Mouse (Mus musculus) heart, postnatal 36 days (tissue): ENCODE measurements around the gene Parp2. TPM values are rescaled to one million over a fixed set of nuclear protein-coding genes. Genes with fewer than 3 reads are reported as not detected.
"Not testable (repeated sequence)": the region's sequence is repeated elsewhere in the genome, so short reads cannot be mapped to it uniquely, and the experiment has no call there.

Experiments used
- DNase-seq, 2 experiments: peaks; one replicate each; pipeline ENCODE4 v3.0.0; 2021 to 2022
- intact Hi-C: fragments of 180-260 bp; cut with DNase I; formaldehyde crosslinking; loops from one replicate; pipeline ENCODE4 v1.15.1; 2025
- total RNA-seq, 2 experiments: library from RNA; stranded (reverse); gene quantifications; 2 replicates each; pipeline ENCODE4 v1.2.3; 2021

Parp2 gene
- total RNA-seq: 10 to 100 TPM; 14.3 to 15.7 TPM

DNA sequence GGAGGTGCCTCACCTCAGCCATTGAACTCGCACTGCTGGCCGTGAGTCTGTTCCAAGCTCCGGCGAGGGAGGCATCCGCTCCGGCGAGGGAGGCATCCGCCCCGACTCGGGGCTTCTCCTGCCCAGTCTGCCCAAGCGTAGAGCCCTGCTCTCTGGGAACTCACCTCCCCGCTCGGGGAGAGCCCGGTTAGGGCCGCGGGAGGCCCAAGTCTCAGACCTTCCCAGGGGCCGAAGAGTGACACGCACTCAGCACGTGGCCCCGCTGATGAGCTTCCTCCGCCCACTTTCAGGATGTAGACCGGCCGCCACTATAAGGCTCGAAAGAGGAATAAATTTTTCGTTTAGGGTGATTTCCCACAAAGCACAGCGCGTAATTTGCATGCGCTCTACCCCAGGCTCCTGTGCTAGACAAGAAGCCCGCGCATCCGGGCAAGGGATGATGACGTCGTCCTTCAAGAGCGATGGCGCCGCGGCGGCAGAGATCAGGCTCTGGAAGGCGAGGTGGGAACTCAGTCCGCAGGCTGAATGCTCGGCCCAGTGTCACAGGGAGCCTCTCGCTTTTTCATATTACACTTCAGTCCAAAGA is at the start of gene Parp2, which contains the start of gene Ccnb1ip1:
Parp2 (plus strand) TSS at position 355 of the 586 bp plus-strand sequence.
Ccnb1ip1 (minus strand) TSS at position 246 of the 586 bp plus-strand sequence.
- DNase-seq: peak; percentile 100
- intact Hi-C loops: loop anchor here (2.0 to 10.0 kb wide), 3 partner anchors 120 to 367 kb away; no protein-coding TSS in a partner anchor

GRCm38 (mm10) chr14:50758416-50759085 is 49.1 kb upstream of the Parp2 start:
- no peak for DNase-seq
- intact Hi-C loops: no loop called here

DNA sequence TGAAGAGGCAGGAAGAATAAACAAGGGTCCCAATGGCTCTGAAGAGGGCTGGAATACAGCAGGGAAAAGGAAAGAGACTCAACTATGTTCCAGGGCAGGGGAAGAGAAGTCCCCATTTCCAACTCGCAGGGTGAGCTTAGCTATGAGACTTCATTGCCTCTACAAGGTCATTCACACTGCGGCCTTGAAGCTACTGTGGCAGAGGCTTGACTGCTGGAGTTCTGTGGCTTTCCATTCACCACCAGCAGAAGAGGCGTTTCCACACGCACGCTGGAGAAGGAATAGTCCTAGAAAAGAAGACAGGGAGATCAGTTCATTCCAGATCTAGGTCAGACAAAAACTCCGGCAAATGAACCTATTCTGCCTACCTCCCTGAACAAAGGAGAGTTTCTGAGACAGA is 41.9 kb upstream of the Parp2 start:
- no peak for DNase-seq
- intact Hi-C loops: no loop called here

DNA sequence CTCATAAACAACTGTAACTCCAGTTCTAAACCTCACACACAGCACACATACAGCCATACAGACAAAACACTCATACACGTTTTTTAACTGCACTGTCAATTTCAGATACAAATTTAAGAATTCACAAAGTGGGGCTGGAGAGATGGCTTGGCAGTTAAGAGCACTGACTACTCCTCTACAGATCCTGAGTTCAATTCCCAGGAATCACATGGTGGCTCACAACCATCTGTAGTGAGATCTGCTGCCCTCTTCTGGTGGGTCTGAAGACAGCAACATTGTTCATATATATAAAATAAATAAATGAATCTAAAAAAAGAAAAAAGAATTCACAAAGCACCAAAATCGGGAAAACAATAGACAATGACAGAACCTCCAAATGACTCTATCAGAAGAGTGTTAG is 36.3 kb upstream of the Parp2 start:
- intact Hi-C loops: no loop called here

GRCm38 (mm10) chr14:50782166-50782565 is 25.5 kb upstream of the Parp2 start:
- intact Hi-C loops: no loop called here
- DNase-seq: no peak

More for the DNA sequence above, 36.3 kb upstream of the Parp2 start:
- DNase-seq: no peak

- DNase-seq: no peak
- intact Hi-C loops: no loop called here
Observed at GRCm38 (mm10) chr14:50784391-50785250, 23.0 kb upstream of the Parp2 start.

GRCm38 (mm10) chr14:50785251-50785637 is 22.4 kb upstream of the Parp2 start, which contains the start of gene Ttc5:
Ttc5 (minus strand) TSS chr14:50785519.
- DNase-seq: peak; percentile 91 to 95
- intact Hi-C loops: no loop called here

- intact Hi-C loops: no loop called here
Observed at GRCm38 (mm10) chr14:50788157-50788556, 19.5 kb upstream of the Parp2 start.

DNA sequence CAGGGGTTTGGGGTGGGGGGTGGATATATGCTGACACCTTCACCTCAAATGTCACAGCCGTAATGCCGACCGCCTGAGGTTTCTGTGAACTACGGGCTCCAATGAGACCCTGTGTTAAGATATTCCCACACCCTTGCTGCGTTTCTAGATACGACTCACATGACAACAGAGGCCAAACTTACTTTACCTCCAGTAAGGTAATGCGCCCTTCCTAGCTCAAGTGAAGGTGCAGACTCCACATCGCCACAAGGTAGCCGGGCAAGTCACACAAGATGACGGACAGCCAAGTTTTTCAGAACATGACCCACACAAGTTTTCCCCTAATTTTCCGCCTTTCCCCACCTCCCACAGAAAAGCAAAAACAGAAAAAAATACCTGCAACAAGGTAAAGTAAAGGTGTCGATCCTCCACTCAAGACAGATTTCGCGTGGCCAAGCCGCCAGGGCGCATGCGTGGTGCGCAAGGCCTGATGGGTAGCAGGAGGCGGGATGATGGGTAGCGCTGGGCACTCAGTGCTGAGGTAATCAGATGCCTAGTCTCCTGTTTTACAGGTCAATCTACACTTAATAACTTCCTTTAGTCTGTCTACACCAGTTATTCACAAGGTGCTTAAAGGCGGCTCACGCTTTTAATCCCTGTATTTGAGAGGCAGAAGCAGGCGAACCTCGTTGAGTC is 12.2 kb upstream of the Parp2 start:
- intact Hi-C loops: no loop called here
- no peak for DNase-seq

More at GRCm38 (mm10) chr14:50788157-50788556, 19.5 kb upstream of the Parp2 start:
- no peak for DNase-seq

DNA sequence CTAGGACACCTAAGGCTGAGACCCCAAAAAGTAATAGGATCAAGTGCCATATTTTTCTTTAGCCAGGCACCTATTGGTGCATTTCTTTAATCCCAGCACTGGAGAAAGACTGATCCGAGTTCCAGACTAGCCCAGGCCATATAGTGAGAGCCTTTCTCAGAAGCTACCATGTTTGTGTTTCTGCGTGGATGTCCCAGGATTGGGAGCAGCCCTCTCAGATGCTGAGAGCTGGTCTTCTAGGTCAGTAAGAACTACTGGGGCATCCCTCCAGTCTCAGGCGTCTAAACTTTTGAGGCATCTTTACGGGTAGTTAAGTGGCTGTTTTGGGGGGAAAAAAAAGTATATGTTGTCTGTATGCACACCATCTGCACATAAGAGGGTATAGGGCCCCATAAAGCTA is 11.7 kb upstream of the Parp2 start:
- DNase-seq: no peak
- intact Hi-C loops: no loop called here

GRCm38 (mm10) chr14:50796464-50796863 is 11.2 kb upstream of the Parp2 start:
- intact Hi-C loops: no loop called here
- no peak for DNase-seq

- intact Hi-C loops: loop anchor here (2.0 kb wide), 1 partner anchor 300 kb away; no protein-coding TSS in a partner anchor
- DNase-seq: no peak
Observed at GRCm38 (mm10) chr14:50798512-50798911, 9.1 kb upstream of the Parp2 start.

GRCm38 (mm10) chr14:50799502-50800259 is 8.0 kb upstream of the Parp2 start:
- DNase-seq: peak; percentile 25 to 34
- intact Hi-C loops: loop anchor here (1.0 to 10.0 kb wide), 4 partner anchors 264 to 375 kb away; partner anchors contain the start of genes Ang and Rnase4

DNA sequence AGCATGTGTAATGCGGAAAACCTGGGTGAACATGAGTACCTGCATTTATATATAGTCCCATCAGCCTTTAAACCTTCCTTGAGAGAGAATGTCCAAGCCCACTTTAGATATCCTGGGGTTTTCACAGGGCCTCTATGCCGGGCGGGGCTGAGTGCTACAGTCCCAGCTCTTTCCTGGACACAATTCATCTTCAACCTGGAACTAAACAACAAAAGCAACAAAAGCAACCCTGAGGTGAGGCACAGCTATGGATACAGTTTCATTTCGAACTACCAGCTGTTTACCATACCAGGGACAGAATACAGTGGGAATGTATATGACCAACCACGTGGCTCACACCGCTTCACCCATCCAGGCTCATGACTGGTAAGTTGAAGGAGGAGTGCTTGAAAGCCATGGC is 5.2 kb upstream of the Parp2 start:
- intact Hi-C loops: loop anchor here (10.0 kb wide), 1 partner anchor 372 kb away; no protein-coding TSS in a partner anchor
- DNase-seq: no peak

- no peak for DNase-seq
- intact Hi-C loops: loop anchor here (10.0 kb wide), 1 partner anchor 372 kb away; no protein-coding TSS in a partner anchor
Observed at GRCm38 (mm10) chr14:50802843-50803562, 4.6 kb upstream of the Parp2 start.

GRCm38 (mm10) chr14:50804683-50805082 is 3.0 kb upstream of the Parp2 start:
- DNase-seq: no peak
- intact Hi-C loops: loop anchor here (5.0 to 10.0 kb wide), 2 partner anchors 123 to 370 kb away; no protein-coding TSS in a partner anchor

DNA sequence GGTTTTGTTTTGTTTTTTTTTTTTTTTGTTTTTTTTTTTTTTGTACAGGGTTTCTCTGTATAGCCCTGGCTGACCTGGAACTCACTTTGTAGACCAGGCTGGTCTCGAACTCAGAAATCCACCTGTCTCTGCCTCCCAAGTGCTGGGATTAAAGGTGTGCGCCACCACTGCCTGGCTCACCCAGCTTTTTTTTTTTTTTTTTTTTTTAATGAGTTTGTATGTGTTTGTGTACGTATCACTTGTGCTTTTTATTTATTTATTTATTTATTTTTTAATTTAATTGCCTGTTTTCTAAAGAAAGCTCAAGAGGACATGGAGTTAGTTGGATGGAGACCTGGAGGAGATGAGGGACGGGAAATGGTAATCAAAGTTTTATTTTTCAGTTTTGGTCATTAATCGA is 1.2 kb upstream of the Parp2 start:
- intact Hi-C loops: loop anchor here (2.0 to 10.0 kb wide), 3 partner anchors 121 to 368 kb away; no protein-coding TSS in a partner anchor
- DNase-seq: not testable (repeated sequence)

GRCm38 (mm10) chr14:50813060-50813459 is 5.4 kb downstream of the Parp2 start:
- intact Hi-C loops: no loop called here

DNA sequence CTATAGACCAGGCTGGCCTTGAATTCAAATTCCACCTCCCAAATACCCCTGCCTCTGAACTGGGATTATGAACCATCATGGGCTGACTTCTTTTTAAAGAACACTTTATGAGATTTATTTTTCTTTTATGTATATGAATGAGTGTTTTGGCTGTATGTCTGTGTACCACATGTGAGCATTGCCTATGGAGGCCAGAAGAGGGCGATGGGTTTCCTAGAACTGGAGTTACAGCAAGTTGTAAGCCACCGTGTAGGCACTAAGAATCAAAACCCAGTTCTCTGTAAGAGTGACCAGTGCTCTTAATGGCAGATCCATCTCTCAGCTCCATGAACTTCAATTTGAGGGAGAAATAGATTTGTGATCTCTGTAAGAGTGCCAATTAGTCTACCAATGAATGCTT is 15.6 kb downstream of the Parp2 start:
- DNase-seq: no peak
- intact Hi-C loops: no loop called here

More at GRCm38 (mm10) chr14:50813060-50813459, 5.4 kb downstream of the Parp2 start:
- no peak for DNase-seq
